Mouse (Mus musculus) right cerebral cortex, adult 18-20 months (tissue): ENCODE data around the gene Pkn3.
"Not testable (repeated sequence)": the region's sequence is repeated elsewhere in the genome, so short reads cannot be mapped to it uniquely, and the experiment has no call there.

Source experiments
- DNase-seq: peaks from one replicate; pipeline ENCODE4 v3.0.0; 2022; ENCODE audit warnings: mixed read lengths

The Pkn3 gene

DNA sequence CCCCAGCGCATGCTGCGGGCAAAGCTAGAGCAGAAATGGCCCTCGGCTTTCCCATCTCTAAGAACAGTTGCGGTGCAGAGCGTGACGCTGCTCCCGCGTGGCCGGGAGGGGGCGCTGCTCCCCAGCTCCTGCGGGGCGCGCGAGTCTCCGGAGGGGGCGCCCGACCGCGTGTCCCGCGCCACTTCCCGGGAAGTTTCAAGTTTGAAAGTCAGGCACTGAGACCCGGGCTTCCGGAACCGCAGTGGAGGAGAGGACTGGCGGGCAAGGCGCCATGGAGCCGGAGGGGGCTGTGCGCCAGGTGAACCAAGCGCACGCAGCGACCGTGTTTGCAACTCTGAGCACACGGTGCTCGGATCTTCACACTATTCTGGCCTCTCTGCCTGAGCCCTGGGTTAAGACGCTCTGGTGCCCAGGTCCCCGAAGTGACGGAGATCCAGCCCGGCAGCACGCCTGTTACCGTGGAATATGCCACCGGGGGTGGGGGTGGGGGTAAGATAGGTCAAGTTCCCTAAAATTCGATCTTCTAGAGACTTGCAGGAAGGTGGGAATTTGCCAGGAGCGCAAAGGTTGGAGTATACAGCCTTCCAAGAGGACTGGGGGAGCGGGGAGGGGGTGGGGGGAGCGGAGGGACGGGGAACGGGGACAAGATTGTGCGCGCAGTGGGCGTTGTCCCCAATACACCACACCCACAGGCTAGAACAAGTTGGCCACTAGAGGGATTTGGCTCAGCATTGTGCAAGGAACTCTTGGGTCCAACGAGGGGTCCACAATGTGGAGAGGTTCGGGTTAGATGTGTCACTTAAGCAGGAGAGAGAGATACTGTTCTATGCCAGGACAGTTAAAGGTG is at the start of gene Pkn3:
Pkn3 (plus strand) TSS at position 183 of the 847 bp plus-strand sequence.
- DNase-seq, result peak; percentile 69

DNA sequence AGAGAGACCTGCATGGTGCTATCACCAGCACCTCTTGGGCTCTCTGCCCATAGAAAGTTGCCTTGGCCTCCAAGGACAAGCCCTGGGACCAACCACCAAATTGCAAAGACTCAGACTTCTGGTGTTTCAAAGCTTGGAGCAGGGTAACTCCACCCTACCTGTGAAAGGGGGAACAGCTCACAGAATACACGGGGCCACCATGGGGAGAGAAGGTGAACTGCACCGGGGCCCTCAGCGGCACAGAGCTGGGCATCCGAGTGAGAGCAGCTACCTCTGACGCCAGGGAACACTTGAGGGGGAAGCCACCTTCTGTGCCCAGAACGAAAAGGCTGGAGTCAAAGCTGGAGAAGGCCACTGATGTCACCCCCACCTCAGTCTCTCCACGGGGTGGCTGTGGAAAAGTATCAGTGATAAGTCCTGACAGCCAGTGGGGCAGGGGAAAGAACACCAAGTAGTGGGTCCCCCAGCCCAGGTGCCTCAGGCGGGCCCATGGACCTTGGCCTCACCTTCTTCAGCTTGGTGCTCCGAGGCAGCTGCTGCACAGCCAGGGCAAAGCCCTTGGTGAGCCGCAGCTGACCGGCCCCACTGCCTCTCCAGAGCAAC is 45.1 kb upstream of the Pkn3 start:
- DNase-seq, result peak; percentile 28

DNA sequence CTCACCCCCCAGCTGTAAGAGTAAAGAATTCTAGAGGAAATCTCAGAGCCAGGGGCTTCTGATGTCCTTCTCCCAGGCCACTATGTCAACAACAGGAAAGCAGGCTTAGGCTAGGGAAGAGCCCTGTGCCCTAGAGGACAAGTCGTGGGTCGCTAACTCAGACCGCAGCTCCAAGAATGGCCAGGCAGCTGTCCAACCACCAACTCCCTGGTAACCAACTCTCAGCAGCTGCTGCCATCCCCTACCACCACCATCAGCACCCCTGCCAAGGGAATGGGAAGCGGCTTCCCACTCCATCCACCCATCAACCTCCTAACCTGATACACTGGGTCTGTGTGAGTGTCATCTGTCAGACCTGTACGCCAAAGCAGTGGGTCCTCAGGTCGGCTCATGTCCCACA is 44.5 kb upstream of the Pkn3 start:
- DNase-seq, result peak; percentile 11

DNA sequence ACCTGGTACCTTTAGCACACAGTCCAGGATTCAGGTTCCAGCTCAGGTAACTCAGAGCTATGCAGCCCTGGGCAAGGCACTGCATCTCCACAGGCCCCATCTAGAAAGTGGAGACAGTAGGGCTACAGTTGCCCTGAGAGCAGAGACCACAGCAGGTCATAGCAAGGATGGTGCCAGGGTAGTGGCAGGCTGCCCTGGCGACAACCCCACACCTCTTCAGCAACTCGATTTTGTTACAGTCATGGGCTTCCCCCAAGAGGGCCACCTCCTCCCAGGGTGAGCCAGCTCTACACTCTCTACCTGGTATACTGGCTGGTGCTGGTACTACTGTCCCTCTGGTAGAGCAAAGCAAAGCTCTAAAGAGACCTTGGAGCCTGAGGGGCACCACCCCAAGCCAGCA is 39.7 kb upstream of the Pkn3 start:
- DNase-seq, result no peak

GRCm38 (mm10) chr2:30038370-30038769 is 39.1 kb upstream of the Pkn3 start:
- DNase-seq, result no peak

DNA sequence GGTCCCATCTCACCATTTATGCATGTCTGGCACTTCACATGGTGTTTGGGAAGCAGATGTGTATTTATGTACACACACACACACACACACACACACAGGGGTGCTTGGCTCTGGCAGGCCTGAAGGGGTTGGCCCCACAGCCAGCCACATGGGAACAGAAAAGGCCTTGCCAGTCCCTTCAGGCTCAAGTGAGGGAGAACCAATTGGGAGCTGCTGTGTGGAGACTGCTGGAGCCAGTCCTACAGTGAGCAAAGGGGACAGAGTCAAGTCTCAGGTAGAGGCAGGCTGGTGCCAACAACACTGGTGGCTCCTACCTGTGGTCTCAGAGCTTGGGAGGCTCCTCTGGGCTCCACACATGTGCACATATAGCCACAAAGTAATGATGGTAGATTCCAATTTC is 37.8 kb upstream of the Pkn3 start:
- DNase-seq, result no peak

DNA sequence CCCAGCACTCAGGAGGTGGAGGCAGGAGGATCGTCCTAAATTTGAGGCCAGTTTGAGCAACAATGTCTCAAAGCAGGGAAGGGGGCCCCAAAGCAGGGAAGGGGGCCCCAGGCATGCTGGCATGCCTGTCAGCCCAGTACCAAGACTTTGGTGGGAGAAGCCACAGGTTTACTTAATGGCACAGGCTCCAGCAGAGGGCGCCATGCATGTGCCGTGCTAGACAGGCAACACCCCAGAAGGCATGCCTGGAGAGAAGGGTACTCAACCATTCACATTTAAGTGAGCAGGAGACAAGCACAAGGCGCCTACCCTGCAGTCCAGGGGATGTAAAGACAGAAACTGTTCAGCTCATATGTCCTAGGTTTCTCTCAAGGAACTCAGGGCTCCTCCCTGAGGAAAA is 35.0 kb upstream of the Pkn3 start:
- DNase-seq, result peak; percentile 68

DNA sequence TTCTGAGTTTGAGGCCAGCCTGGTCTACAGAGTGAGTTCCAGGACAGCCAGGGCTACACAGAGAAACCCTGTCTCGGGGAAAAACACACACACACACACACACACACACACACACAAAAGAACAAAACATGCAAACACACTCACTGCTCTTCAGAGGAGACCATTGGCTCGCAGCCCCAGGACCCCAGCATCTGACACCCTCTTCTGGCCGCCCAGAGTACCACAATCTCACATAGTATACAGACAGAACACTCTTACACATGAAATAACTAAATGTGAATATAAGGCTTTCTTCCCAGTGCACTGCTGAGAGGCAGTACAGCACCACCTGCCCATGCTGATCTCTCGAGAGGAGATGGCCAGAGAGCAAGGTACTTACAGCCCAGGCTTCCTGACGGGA is 32.9 kb upstream of the Pkn3 start:
- no peak for DNase-seq

DNA sequence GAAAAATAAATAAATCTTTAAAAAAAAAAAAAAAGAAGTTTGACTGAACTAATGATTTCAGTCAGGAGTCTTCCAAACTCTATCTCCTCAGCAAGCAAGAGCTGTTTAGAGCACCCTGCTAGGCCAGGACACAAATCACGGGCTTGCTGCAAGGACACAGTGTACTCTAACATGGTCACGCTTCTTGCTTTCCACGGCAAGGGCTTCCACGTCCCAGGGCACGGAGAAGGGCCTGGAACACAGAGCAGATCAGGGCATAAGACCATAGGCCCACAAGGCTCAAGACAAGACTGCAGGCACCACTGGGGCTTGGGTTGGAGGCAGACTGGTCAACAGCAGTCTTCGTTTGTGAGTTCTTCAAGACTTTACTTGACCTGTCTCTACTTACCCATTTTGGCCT is 30.4 kb upstream of the Pkn3 start:
- DNase-seq, result no peak

DNA sequence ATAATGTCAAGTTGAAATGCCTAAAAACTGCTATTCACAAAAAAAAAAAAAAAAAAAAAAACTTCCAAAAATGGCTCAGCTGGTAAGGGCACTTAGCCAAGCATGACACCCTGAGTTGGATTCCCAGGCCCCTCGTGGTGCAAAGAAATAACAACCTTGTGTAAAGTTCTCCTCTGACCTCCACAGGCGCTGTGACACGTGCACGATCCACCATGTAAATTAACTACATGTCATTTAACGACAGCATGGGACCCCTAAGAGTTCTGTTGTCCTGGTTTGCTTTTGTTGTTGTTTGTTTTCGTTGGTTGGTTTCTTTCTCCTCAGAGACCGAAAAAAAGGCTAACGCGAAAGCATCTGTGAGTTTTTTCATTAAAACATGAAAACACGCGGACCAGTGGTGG is 29.4 kb upstream of the Pkn3 start:
- DNase-seq, result no peak

DNA sequence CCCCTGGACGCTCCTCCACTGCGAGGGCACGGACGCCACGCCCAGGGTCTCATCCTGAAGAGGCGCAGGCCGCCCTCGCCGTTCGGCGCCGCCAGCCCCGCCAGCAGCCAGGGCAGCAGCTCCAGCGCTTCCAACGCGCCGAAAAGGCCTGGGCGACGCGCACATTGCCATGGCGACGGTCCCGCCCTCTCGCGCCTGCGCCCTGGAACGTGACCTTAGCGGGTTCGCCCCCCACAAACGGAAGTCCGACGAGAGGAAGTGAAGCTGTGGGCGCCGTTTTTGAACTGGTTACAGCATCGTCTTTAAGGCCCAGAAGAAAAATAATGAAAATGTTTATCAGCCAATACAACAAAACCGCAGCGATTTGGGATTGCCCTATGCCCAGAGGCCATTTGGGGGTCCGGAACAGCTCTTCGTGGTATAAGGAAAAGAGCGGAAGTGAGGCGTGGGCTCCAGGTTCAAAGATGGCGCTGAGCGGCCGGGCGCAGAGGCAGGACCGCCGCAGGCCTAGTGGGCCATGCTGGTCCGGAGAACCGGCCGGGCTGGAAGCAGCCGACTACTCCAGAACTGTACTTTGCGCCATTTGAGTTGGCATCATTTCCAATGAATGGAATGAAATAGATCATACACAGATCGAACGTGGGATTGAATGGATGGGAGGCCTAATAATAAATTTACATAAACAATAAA is 28.6 kb upstream of the Pkn3 start, which contains the start of gene Wdr34:
Wdr34 (minus strand) TSS at position 183 of the 690 bp plus-strand sequence.
- DNase-seq, result peak; percentile 97

- no peak for DNase-seq
Observed at GRCm38 (mm10) chr2:30049831-30050230, 27.7 kb upstream of the Pkn3 start.

DNA sequence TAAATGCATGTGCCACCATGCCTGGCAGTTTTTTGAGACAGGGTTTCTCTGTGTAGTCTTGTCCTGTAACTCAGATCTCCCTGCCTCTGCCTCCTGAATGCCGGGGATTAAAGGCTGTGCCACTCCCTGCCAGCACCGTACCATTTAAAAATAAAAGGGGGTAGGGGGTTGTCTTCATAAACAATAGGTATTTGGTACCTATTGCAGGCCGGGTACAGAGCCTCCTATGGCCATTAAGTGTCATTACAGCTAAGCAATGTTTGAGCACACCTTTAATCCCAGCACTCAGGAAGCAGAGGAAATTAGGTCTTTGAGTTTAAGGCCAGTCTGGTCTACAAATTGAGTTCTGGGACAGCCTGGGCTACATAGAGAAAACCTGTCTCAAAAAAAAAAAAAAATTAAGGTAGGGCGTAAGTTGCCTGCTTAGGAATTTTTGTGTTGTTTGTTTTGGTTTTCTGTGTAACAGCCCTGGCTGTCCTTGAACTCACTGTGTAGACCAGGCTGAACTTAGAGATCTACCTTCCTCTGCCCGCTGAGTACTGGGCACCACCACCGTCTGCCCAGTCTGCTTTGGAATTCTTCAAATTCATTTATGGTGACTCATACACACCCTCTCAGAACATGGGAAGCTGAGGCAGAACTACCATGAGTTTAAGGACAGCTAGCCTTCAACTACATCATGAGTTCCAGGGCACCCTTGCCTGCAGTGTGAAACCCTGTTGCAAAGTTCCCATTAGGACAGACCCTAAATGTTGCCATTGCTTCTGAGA is 25.3 kb upstream of the Pkn3 start:
- no peak for DNase-seq

- DNase-seq, result not testable (repeated sequence)
Observed at GRCm38 (mm10) chr2:30055310-30055709, 22.2 kb upstream of the Pkn3 start.

GRCm38 (mm10) chr2:30056736-30057135 is 20.7 kb upstream of the Pkn3 start:
- no peak for DNase-seq

- DNase-seq, result no peak
Observed at GRCm38 (mm10) chr2:30057223-30057904, 20.1 kb upstream of the Pkn3 start, which contains the start of gene Set. Set (plus strand) TSS chr2:30057378.

DNA sequence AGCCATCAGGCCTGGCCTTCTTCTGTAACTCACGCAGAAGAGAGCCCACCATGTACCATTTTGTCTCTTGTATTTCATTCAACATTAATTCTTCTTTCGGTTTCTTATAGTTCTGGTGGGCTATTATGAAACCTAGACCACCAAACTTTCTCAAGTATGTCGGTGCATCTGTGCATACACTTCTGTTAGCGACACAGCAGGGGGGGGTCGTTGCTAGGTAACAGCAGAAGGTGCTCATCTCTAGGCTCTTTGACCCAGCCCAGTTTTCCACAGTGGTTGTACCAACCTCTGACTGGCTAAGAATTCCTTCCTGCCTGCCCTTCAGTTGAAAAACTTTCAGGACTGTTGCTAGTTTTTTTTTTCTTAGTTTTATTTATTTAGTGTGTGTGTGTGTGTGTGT is 19.1 kb upstream of the Pkn3 start:
- no peak for DNase-seq

- DNase-seq, result no peak
Observed at GRCm38 (mm10) chr2:30061215-30062166, 16.0 kb upstream of the Pkn3 start.

DNA sequence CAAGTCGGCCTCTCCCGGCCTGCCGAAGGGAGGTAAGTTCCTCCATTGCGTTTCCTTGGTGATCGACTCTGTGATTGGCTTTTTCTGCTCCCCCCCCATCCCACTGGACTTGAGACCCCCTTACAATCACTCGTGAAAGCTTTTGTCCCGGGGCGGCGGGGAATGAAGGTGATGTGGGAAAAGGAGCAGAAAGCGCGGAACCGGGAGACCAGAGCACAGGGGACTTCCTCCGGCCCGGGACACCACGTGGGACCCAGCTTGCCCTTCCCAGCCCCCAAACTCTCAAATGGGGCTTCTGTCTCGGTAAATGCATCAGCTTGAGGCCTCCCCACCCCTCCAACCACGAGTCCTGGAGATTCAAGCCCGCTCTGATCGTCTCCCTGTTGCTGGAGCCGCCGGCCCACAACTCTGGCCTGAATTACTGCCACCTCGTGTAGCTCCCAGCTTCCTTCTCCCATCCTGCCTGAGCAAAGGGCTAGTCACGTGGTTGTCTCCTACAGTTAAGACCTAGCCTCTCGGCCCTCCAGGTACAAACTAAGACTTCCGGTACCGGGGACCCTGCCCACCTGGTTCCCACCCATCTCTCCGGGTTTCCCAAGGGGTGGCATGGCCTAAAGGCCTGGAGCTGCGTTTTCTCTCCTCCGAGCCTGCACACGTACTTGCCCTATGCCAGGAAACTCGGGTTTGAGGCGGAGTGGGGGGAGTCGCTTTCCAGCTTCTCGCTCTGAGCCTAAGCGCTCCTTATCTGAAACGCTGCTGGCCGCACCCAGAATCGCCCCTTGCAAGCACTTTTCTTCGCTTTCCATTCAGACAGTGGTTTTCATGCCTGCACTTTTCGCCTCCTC is 15.0 kb upstream of the Pkn3 start:
- DNase-seq, result peak; percentile 39

DNA sequence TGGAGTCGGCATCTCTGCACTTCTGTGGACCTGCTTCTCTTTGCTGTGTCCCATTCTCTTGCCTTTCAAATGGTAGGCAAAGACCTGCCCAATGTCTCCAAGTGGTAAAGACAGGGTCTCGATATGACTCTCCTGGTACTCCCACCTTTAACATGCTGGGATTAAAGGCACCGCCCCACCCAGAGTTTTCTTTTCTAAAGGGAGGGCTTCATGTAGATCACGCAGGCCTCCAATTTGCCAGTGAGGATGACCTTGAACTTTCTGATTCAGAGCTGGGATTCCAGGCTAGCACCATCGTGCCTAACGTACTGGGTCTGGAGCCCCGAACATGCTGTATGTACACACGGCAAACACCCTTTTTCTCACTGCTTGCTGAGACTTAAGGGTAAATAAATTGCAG is 14.2 kb upstream of the Pkn3 start:
- no peak for DNase-seq
